Mouse (Mus musculus) WW6 (cell line): ENCODE measurements around the gene Tsx.
"Not testable (repeated sequence)": the region's sequence is repeated elsewhere in the genome, so short reads cannot be mapped to it uniquely, and the experiment has no call there.

Experiments used
- DNase-seq: peaks from one replicate; pipeline ENCODE4 v3.0.0-alpha.2; 2013; ENCODE audit warnings: low read depth, low spot score

Gene Tsx

DNA sequence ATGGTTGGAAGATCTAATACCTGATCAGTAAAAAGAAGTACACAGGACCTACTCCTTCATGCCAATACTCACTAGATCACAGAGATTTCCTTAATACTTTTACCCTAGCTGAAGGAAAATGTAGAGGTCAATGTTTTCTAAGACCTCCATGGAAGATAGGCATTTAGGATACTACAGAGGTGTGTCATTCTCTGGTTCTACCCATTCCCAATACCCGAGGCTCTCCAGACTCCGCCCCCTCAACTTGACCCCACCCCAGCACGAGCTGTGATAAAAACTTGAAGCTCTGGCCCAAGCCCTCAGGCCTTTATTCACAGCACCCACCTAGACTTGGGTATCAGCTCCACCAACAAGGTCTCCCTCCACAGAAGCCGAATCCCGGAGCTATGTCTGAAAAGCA is at the start of gene Tsx:
Gene Tsx (plus strand): TSS at position 301 of the 400 bp plus-strand sequence.
- DNase-seq, result no peak

DNA sequence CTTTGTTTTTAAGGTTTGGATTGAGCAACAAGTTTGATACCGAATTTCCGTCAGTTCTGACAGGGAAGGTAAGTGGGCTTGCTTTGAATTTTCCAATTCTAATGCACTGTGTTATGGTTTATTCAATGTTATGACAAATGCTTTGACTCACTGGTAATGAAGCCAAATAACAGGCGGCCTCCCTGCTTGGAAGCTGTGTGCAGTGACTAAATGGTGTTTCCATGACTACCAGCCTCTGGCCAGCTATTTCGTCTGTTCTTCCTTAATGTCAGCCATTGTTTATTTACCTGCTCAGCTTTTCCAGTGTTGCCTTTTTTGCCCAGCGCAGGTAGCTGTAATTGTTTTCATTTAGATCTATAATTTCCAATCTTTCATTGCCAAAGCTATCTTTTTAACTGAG is 48.1 kb upstream of the Tsx start:
- no peak for DNase-seq

DNA sequence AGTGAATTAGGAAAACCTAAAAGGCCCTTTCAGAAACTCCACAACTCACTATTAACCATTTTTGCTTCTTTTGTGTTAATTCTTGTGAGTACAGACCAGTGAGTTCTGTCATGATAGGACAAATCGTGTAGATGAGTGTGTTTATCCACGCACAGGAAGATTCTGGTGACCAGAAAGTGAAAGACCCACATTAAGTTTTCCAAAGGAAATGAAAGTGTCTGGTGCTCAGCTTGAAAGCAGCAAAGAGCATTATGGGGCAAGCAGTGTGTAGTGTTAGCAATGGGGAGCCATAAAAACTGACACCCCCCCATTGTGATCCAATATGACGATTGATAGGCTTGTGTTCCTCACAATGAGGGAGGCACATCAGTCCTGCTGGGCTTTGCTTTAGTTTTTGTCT is 45.6 kb upstream of the Tsx start:
- no peak for DNase-seq

DNA sequence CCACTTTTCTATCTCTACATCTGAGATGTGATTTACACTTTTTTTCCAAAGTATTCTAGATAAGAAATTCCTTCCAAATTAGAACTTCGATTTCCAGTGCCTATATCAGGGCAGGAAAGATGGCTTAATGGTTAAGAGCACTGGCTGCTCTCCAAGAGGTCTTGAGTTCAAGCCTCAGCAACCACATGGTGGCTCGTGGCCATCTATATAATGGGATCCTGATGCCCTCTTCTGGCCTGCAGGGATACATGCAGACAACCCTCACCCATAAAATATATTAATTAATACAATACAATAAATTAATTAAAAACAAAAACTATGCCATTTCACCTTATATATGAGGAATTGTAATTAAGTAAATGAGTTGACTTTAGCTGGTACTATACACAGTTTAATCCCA is 43.0 kb upstream of the Tsx start:
- DNase-seq, result no peak

DNA sequence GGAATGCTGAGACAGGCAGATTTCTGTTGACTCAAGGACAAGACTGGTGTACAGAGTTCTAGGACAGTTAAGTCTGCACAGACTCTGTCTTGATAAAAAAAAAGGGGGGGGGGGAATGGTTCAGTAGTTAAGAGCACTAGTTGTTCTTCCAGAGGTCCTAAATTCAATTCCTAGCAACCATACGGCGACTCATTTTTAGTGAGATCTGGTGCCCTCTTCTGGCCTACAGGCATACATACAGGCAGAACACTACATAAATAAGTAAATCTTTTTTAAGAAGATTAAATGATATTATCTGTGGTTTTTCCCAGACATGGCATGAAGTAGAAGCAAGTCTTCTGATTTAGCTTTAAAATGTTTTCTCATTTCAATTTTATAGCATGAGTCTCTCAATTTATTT is 42.6 kb upstream of the Tsx start:
- peak; percentile 13 for DNase-seq

DNA sequence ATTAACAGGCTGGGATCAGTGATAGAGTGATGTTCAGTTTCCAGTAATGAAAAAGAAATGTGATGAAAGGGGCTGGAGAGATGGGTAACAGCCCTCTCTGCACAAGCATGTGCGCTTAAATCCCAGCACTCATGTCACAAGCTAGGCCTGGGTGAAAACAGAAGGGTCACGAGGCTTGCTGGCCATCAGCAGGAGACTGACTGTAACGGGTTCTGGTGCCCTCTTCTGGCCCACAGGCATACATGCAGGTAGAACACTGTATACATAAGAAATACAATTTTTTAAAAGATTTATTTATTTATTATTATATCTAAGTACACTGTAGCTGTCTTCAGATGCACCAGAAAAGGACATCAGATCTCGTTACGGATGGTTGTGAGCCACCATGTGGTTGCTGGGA is 40.0 kb upstream of the Tsx start:
- no peak for DNase-seq

DNA sequence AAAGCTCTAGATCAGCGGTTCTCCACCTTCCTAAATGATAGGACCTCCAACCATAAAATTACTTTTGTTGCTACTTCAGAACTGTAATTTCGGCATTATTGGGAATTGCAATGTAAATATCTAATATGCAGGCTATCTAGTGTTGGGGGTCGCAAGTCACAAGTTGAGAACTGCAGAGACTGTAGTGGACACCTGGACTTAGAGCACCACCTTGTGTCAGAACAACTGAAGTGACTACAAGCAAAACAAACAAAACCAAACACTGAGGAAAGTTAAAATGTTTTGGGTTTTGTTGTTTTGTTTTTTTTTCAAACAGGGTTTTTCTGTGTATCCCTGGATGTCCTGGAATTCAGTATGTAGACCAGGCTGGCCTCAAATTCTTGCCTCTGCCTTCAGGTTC is 29.7 kb upstream of the Tsx start:
- no peak for DNase-seq

DNA sequence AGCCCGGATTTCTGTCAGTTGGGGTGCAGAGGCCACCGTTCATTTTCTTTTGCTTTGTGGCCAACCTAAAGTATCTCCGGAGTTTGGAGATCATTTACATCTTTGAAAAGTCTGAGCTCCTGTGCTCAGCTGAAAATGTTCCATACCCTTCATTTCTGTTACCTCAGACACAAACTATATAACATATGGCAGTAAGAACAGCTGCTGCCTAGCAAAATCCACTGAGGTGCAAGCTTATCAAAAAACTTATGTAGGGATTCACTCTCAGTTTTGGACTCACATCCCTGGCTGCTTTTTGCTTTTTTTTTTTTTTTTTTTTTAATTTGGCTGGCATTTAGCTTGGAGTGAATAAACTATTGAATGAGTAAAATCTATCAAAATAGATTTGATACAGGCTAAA is 26.1 kb upstream of the Tsx start:
- DNase-seq, result no peak

DNA sequence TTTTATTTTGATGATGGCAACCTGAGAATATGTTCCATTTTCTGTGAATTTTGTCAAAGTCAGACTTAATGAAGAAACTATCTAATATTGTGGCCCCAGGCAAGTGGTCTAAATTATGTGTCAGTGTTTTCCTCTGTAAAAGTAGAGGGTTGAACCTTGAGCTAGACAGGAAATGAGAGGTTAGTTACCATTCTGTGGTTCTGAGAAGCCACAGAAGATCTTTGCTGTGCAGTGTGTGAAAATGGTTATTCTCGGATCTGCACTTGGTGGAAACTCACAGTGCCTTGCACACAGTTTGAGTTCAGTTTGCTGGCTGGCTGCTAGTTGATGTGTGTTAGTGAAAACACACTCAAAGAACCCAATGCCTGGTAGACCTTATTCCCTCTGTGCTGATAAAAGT is 20.4 kb upstream of the Tsx start:
- DNase-seq, result no peak

DNA sequence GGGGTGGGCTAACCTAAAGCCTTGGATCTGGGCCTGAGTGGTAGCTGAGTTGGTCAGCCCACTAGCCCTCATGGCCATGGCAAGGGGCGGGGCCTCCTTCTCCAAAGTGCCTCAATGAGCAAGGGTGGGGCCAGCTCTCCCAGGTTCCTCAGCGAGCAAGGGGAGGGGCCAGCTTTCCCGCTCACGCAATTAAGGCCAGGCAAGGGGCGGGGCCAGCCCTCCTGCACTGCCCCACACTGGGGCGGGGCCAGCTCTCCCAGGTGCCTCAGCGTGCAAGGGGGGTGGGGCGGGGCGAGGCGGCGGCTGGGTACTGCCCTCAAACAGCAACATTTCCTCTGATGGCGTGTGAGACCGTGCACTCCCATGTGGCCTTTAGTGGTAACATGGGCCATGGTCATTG is 9.2 kb upstream of the Tsx start:
- DNase-seq, result peak; percentile 78

DNA sequence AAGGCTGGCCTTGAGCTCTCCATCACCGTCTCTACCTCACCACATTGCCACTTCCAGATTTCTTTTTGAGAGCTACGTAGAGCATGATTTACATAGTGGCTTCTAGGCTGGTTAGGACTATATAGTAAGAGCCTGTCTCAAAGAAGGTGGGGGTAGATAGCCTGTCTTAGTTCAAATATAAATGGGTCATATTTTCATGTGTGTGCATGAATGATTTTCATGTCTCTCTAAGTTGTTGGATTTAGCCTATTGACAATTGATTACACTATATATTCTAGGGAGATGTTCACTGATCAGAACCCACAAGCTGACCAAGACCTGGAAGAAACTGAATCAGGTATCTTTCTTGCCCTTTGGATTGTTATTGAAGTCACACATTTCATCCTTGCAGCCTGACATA is 7.4 kb downstream of the Tsx start, which contains the start of gene Gm26992:
Gene Gm26992 (plus strand): TSS at position 301 of the 400 bp plus-strand sequence.
- DNase-seq, result no peak

DNA sequence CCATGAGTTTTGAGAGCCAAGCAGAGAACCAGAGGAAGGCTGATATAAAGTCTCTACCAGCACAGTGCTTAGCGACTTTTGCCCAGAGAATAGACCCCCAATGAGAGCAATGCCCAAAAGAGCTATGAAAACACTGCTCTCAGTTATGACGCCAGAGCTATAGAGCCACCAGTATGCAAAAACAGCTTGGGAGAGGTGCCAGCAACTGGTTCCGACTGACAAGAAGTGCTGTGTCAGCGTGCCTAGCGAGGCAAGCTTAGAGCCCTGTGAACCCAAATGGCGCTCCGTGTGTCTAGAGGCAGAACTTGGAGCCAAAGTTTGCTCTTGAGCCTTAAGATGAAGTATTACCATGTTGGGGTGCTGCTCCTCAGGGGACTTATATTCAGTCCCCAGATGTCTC is 13.4 kb downstream of the Tsx start:
- DNase-seq, result no peak

DNA sequence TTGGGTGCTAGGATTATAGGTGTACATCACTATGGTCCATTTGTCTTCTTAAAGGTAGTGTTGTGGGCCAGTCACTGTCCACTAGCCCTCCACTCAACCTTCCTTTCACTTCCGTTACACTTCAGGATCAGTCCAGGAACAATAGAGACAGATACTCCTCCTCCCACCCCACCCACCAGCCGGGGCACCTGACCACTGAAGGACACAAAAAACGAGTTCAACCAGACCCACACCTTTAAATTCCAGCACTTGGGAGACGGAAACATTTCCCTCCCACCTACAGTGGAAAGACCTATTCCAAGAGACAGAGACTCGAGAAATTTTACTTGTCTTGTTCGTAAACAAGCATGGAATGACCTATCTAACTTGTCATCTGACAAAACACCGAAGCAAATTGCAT is 18.0 kb downstream of the Tsx start:
- DNase-seq, result no peak

DNA sequence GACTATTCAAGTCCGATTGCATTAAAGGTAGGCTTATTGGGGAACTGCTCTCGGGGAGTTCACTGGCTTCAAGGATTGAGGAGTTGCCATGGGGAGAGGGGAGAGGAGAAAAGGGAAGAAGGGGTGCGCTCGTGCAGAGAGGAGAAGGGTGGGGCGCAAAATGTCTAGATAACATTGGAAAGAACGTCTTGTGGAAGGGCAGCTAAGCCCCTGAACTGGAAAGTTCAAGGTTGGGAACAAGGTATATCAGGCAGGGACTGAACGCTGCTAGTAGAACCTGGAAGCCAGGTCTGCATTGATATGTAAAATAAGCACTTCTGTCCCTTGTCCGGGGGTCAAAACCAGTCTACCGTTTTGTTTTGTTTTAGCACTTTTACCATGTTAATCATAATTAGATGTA is 23.8 kb downstream of the Tsx start:
- no peak for DNase-seq

DNA sequence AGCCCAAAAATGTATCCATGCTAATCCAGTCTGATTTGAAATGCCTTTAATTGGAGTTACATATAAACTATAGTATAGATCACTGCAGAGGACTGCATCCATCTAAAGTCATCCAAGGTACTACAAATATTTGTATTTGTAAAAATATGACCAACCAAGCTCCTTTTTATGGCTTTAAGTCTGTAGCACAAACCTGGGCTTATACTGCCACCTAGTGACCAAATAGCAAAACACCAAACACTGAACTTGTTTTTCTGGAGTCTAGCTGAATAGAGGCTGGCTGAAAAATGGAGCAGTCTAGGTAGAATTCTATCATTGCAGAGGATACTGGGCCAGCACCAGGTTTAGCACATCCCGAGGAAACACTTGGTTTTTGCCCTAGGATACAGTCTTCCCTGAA is 26.5 kb downstream of the Tsx start:
- DNase-seq, result no peak

DNA sequence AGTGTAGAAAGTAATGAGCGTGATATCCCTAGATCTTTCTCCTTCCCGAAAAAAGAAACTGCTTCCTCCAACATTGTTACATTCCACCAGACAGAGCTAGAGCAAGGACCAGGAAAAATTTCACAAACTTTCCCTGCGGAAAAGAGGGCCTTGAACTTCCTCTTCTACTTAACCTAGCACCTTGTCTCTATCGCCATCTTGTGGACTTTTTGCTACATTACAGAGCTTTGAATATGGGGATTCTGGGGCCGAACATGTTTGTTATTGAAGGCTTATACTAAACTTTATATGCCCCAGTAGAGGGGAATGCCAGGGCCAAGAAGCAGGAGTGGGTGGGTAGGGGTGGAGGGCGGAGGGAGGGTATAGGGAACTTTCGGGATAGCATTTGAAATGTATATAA is 29.5 kb downstream of the Tsx start:
- no peak for DNase-seq

DNA sequence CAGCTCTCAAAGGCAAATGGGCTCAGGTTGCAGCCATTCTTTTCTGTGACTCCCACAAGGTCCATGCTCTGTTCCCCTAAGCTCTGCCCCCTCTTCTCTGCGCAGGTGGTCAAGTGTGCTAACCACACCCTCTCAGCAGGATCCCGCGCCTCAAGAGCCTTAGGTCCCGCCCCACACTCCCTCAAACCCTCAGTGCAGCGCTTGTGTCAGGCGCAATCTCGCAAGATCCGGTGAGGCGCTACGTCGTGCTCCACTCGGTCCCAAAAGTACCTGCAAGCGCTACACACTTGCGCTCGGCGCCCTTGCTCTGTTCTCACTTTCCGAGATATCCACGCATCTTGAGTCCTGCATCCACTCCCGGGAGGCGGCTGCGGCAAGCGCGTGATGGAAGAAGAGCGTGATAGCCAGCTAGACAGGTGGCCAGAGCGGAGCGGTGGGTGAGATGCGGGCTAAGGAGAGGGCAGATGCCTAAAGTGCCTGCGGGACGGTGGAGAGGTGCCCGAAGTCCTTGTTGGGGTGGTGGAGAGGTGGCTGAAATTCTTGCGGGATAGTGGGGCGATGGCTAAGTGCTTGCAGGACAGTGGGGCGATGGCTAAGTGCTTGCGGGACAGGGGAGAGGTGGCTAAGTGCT is 33.4 kb downstream of the Tsx start:
- no peak for DNase-seq

DNA sequence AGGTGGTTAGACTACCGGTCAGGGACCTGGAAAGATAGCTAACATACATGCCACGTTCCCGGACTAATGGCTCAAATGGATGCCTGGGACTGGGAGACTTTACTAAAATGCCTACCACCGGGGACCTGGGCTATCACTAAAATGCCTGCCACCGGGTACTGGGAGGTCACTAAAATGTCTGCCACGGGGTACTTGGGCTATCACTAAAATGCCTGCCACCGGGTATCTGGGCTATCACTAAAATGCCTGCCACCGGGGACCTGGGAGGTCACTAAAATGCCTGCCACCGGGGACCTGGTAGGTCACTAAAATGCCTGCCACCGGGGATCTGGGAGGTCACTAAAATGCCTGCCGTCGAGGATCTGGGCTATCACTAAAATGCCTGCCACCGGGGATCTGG is 34.2 kb downstream of the Tsx start:
- not testable (repeated sequence) for DNase-seq

DNA sequence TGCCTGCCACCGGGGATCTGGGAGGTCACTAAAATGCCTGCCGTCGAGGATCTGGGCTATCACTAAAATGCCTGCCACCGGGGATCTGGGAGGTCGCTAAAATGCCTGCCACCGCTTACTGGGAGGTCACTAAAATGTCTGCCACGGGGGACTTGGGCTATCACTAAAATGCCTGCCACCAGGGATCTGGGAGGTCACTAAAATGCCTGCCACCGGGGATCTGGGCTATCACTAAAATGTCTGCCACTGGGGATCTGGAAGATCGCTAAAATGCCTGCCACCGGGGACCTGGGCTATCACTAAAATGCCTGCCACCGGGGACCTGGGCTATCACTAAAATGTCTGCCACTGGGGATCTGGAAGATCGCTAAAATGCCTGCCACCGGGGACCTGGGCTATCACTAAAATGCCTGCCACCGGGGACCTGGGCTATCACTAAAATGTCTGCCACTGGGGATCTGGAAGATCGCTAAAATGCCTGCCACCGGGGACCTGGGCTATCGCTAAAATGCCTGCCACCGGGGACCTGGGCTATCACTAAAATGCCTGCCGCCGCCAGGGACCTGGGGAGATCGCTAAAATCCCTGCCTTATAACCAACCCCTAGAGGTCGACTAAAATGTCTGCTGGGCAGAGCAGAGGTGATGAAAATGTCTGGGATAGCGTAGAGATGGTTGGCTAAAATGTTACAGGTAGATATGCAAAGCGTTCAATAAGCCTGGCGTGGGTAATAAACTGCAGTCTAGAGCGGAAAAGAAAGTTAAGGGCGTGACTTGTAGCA is 34.9 kb downstream of the Tsx start:
- DNase-seq, result not testable (repeated sequence)

DNA sequence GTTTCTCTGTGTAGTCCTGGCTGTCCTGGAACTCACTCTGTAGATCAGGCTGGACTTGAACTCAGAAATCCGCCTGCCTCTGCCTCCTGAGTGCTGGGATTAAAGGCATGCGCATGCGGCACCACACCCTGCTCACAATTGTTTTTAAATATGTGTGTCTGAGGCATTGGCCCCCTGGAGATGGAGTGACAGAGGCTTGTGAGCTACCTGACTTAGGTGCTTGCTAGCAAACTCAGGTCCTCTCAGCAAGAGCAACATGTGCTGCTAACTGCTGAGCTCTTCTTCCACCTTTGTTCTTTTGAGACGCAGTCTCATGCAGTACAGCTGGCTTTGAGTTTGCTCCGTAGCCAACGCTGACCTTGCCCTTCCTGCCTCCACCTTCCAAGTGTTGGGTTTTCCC is 38.5 kb downstream of the Tsx start:
- DNase-seq, result no peak

DNA sequence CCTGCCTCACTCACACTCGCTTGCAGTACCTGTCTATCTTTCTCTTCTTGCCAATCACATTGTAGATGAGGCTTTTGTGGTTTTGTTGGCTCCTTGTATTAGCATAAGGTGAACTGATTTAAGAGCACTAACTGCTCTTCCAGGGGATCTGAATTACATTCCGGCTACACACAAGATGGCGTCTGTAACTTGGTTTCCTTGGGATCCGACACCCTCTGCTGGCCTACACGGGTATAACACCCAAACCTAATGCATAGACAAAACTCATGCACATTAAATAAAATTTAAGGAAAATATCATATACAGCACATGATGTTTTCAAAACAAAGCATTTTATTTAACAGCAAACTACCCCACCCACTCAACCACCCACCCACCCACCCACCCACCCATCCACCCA is 45.8 kb downstream of the Tsx start:
- DNase-seq, result no peak

DNA sequence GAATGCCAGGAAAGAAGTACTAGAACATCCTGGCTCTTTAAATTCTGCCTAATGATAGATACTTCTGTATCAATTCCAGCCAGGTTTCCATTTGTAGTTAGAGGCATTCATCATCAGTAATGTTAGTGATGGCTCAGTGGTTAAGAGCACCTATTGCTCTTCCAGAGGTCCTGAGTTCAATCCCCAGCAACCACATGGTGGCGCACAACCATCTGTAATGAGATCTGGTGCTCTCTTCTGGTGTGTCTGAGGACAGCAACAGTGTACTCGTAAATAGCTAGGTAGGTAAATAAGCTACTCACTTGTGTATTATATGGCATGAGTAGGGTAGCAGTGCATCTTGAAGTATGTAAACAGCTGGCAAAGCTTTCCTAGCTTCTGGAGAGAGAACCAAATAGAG is 54.7 kb downstream of the Tsx start:
- no peak for DNase-seq

DNA sequence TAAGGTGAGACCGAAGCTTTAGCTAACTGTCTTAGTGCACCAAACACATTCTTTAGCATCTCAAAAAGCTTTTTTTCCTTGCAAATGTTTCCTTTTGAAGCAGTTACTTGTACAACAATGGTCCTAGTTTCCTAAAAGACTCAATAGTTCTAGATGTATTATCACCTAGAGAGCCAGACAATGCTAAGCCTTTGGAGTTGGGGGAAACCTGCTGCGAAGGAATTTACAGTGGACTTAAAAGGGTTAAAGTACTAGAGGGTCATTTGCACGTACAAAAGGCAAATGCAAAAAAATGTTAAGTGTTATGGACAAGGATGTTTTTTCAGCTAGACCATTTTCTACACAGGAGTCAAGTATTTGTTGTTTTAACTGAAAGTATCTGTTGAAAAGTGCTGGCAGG is 58.1 kb downstream of the Tsx start:
- no peak for DNase-seq
